Mouse (Mus musculus) cerebellum, adult 8-10 months (tissue): ENCODE measurements around the gene Ankrd9.
A peak's percentile ranks its signal among the peaks of the same experiment; 100 is the strongest.

Experiments used
- DNase-seq: peaks from one replicate; pipeline ENCODE4 v3.0.0; 2022

Gene Ankrd9

GRCm38 (mm10) chr12:110978607-110979406 is at the start of gene Ankrd9:
Gene Ankrd9, minus strand, starts transcription at chr12:110979040.
- DNase-seq = peak; percentile 91

- DNase-seq = no peak
Observed at GRCm38 (mm10) chr12:111021577-111021976, 42.7 kb upstream of the Ankrd9 start.

- DNase-seq = no peak
Observed at GRCm38 (mm10) chr12:111021138-111021537, 42.3 kb upstream of the Ankrd9 start.

- DNase-seq = no peak
Observed at GRCm38 (mm10) chr12:111019086-111019485, 40.2 kb upstream of the Ankrd9 start.

- no peak for DNase-seq
Observed at GRCm38 (mm10) chr12:111018068-111018467, 39.2 kb upstream of the Ankrd9 start.

GRCm38 (mm10) chr12:111016807-111017206 is 38.0 kb upstream of the Ankrd9 start:
- DNase-seq = no peak

- DNase-seq = no peak
Observed at GRCm38 (mm10) chr12:111009615-111010257, 30.9 kb upstream of the Ankrd9 start.

- peak; percentile 39 for DNase-seq
Observed at GRCm38 (mm10) chr12:111008500-111009490, 30.0 kb upstream of the Ankrd9 start.

GRCm38 (mm10) chr12:111007134-111008103 is 28.6 kb upstream of the Ankrd9 start:
- DNase-seq = no peak

GRCm38 (mm10) chr12:111006339-111006738 is 27.5 kb upstream of the Ankrd9 start:
- DNase-seq = no peak

GRCm38 (mm10) chr12:111005803-111006202 is 27.0 kb upstream of the Ankrd9 start:
- DNase-seq = no peak

- DNase-seq = no peak
Observed at GRCm38 (mm10) chr12:111004142-111004541, 25.3 kb upstream of the Ankrd9 start.

- DNase-seq = no peak
Observed at GRCm38 (mm10) chr12:111000956-111001355, 22.1 kb upstream of the Ankrd9 start.

- no peak for DNase-seq
Observed at GRCm38 (mm10) chr12:110999820-111000219, 21.0 kb upstream of the Ankrd9 start.

- DNase-seq = no peak
Observed at GRCm38 (mm10) chr12:110998092-110998491, 19.3 kb upstream of the Ankrd9 start.

- no peak for DNase-seq
Observed at GRCm38 (mm10) chr12:110994666-110995065, 15.8 kb upstream of the Ankrd9 start.

GRCm38 (mm10) chr12:110993226-110993625 is 14.4 kb upstream of the Ankrd9 start:
- DNase-seq = no peak

- DNase-seq = peak; percentile 31
Observed at GRCm38 (mm10) chr12:110992771-110993170, 13.9 kb upstream of the Ankrd9 start.

- peak; percentile 98 for DNase-seq
Observed at GRCm38 (mm10) chr12:110992128-110992553, 13.3 kb upstream of the Ankrd9 start.

GRCm38 (mm10) chr12:110991361-110992127 is 12.7 kb upstream of the Ankrd9 start:
- DNase-seq = peak; percentile 56

GRCm38 (mm10) chr12:110990500-110990899 is 11.7 kb upstream of the Ankrd9 start:
- no peak for DNase-seq
